Mouse (Mus musculus) olfactory bulb, adult 2 months (tissue): ENCODE data around the gene Rbfox2. TPM values are rescaled to one million over a fixed set of nuclear protein-coding genes. Genes with fewer than 3 reads are reported as not detected.
A peak's percentile ranks its signal among the peaks of the same experiment; 100 is the strongest.

Experiments used
- H3K27ac ChIP-seq: fragments of 200-500 bp; 2 replicates; pipeline ENCODE4 v1.5.1; 2012; ENCODE audit warnings: low read depth, low read length; ENCODE audit not compliant: insufficient read depth
- H3K4me1 ChIP-seq: fragments of 200-500 bp; 2 replicates; pipeline ENCODE4 v1.6.1; 2012; ENCODE audit warnings: low read length; ENCODE audit not compliant: control insufficient read depth, insufficient read depth
- H3K4me3 ChIP-seq: fragments of 200-500 bp; 2 replicates; pipeline ENCODE4 v1.5.1; 2012; ENCODE audit warnings: mild to moderate bottlenecking, low read depth, low read length, moderate library complexity; ENCODE audit not compliant: insufficient read depth
- CTCF ChIP-seq: fragments of 200-500 bp; IDR thresholded peaks from 2 replicates; pipeline ENCODE4 v1.5.1; 2012; ENCODE audit warnings: low read depth, mild to moderate bottlenecking, low read length, moderate library complexity; ENCODE audit not compliant: insufficient read depth
- POLR2A ChIP-seq: fragments of 200-500 bp; IDR thresholded peaks from 2 replicates; pipeline ENCODE4 v1.6.1; 2012; ENCODE audit warnings: mild to moderate bottlenecking, low read depth, low read length, moderate library complexity; ENCODE audit not compliant: insufficient read depth
- WGBS: fragments of 180-500 bp; shearing (Covaris S2); methylation state at CpG from one replicate; pipeline ENCODE4 v1.1.7; 2018; 5-methylcytosine and 5-hydroxymethylcytosine counted together
- polyA plus RNA-seq: library from polyadenylated mRNA; stranded (reverse); fragments of >200 nt; gene quantifications from 2 replicates; pipeline ENCODE4 v1.2.4, GENCODE M21; 2012; ENCODE audit warnings: low replicate concordance; ENCODE audit not compliant: missing spikeins, insufficient read depth, insufficient read length

The Rbfox2 gene
- polyA plus RNA-seq, 1 experiment = 46.1 TPM

- H3K4me3 ChIP-seq = no peak overlapping the region
- TF ChIP-seq POLR2A = no peak
- TF ChIP-seq CTCF = no peak
- 68% methylated on average over 17 of the region's 17 CpGs for WGBS
- H3K4me1 ChIP-seq = peaks cover 16% of the 10 kb centered on the region; the same call in 1 of the 2 replicates
- H3K27ac ChIP-seq = no peak overlapping the region
Measured at GRCm38 (mm10) chr15:77344127-77345125, 37.6 kb upstream of the Rbfox2 start.

- Histone ChIP-seq H3K27ac (no peak overlapping the region), H3K4me3 (peak overlapping the region; percentile 21), H3K4me1 (peaks cover 16% of the 10 kb centered on the region; the same call in 1 of the 2 replicates)
- no peak for TF ChIP-seq POLR2A
- peak; percentile 76 for TF ChIP-seq CTCF
- 17% methylated on average over 13 of the region's 13 CpGs for WGBS
Measured at GRCm38 (mm10) chr15:77343527-77344091, 36.8 kb upstream of the Rbfox2 start.

- whole genome bisulfite sequencing = 27% methylated on average over 18 of the region's 18 CpGs
- no peak overlapping the region for H3K27ac ChIP-seq
- peaks cover 20% of the 10 kb centered on the region; the same call in 1 of the 2 replicates for H3K4me1 ChIP-seq
Measured at GRCm38 (mm10) chr15:77342962-77343526, 36.2 kb upstream of the Rbfox2 start.

GRCm38 (mm10) chr15:77342005-77342404 is 35.2 kb upstream of the Rbfox2 start:
- 94% methylated on average over 6 of the region's 6 CpGs for WGBS
- Histone ChIP-seq H3K4me1 (peaks cover 21% of the 10 kb centered on the region; the same call in 1 of the 2 replicates), H3K4me3 (no peak overlapping the region), H3K27ac (no peak overlapping the region)
- TF ChIP-seq CTCF = no peak
- TF ChIP-seq POLR2A = no peak

More at GRCm38 (mm10) chr15:77342962-77343526, 36.2 kb upstream of the Rbfox2 start:
- peak overlapping the region; percentile 21 for H3K4me3 ChIP-seq
- TF ChIP-seq POLR2A (no peak), CTCF (no peak)

GRCm38 (mm10) chr15:77340581-77340980 is 33.8 kb upstream of the Rbfox2 start:
- Histone ChIP-seq H3K4me3 (no peak overlapping the region), H3K4me1 (peaks cover 30% of the 10 kb centered on the region), H3K27ac (no peak overlapping the region)
- TF ChIP-seq POLR2A (no peak), CTCF (no peak)

GRCm38 (mm10) chr15:77338924-77339429 is 32.2 kb upstream of the Rbfox2 start:
- Histone ChIP-seq H3K27ac (no peak overlapping the region), H3K4me1 (peaks cover 25% of the 10 kb centered on the region), H3K4me3 (no peak overlapping the region)
- 86% methylated on average over 8 of the region's 8 CpGs for WGBS
- TF ChIP-seq CTCF = no peak
- no peak for TF ChIP-seq POLR2A

- H3K4me3 ChIP-seq = no peak overlapping the region
- 83% methylated on average over 7 of the region's 7 CpGs for WGBS
- TF ChIP-seq POLR2A = no peak
- no peak for TF ChIP-seq CTCF
Measured at GRCm38 (mm10) chr15:77338451-77338850, 31.6 kb upstream of the Rbfox2 start.

GRCm38 (mm10) chr15:77337926-77338325 is 31.1 kb upstream of the Rbfox2 start:
- Histone ChIP-seq H3K27ac (no peak overlapping the region), H3K4me3 (no peak overlapping the region), H3K4me1 (peaks cover 15% of the 10 kb centered on the region)
- 69% methylated on average over 3 of the region's 3 CpGs for WGBS
- no peak for TF ChIP-seq CTCF
- TF ChIP-seq POLR2A = no peak

More at GRCm38 (mm10) chr15:77338451-77338850, 31.6 kb upstream of the Rbfox2 start:
- H3K4me1 ChIP-seq = peaks cover 20% of the 10 kb centered on the region
- H3K27ac ChIP-seq = no peak overlapping the region

GRCm38 (mm10) chr15:77336968-77337341 is 30.2 kb upstream of the Rbfox2 start:
- peaks cover 17% of the 10 kb centered on the region for H3K4me1 ChIP-seq
- peak overlapping the region; percentile 6; the same call in 1 of the 2 replicates for H3K27ac ChIP-seq
- TF ChIP-seq CTCF = no peak
- no peak for TF ChIP-seq POLR2A
- 50% methylated on average over 9 of the region's 9 CpGs for WGBS
- H3K4me3 ChIP-seq = peak overlapping the region; percentile 46; the same call in 1 of the 2 replicates
